Mouse (Mus musculus): Measurements from ENCODE around the gene Gtpbp6.
A peak's percentile ranks its signal among the peaks of the same experiment; 100 is the strongest.
"Not testable (repeated sequence)": the region's sequence is repeated elsewhere in the genome, so short reads cannot be mapped to it uniquely, and the experiment has no call there.

The Gtpbp6 gene

GRCm38 (mm10) chr5:110107581-110108304 lies at the start of gene Gtpbp6:
Gene Gtpbp6 (minus strand): TSS chr5:110108197.
- DNase-seq (ENCODE audit: low spot score in 2 of 2): peak; percentile 91 to 93

GRCm38 (mm10) chr5:110143007-110143406 lies 35.0 kb upstream of the Gtpbp6 start:
- DNase-seq (ENCODE audit: low spot score in 2 of 2): no peak

- DNase-seq (ENCODE audit: low spot score in 2 of 2): no peak
These were observed 34.3 kb upstream of the Gtpbp6 start for GRCm38 (mm10) chr5:110142309-110142708.

GRCm38 (mm10) chr5:110140424-110140823 lies 32.4 kb upstream of the Gtpbp6 start:
- no peak for DNase-seq (ENCODE audit: low spot score in 2 of 2)

GRCm38 (mm10) chr5:110139325-110139724 lies 31.3 kb upstream of the Gtpbp6 start:
- no peak for DNase-seq (ENCODE audit: low spot score in 2 of 2)

- DNase-seq (ENCODE audit: low spot score in 2 of 2): no peak
These were observed 29.8 kb upstream of the Gtpbp6 start for GRCm38 (mm10) chr5:110137816-110138215.

- no peak for DNase-seq (ENCODE audit: low spot score in 2 of 2)
These were observed 28.1 kb upstream of the Gtpbp6 start for GRCm38 (mm10) chr5:110136087-110136464.

- DNase-seq (ENCODE audit: low spot score in 2 of 2): peak; percentile 98 to 100
These were observed 27.5 kb upstream of the Gtpbp6 start, which contains the start of gene Chfr for GRCm38 (mm10) chr5:110135293-110136086. Gene Chfr (plus strand): TSS chr5:110135842.

- not testable (repeated sequence) for DNase-seq (ENCODE audit: low spot score in 2 of 2)
These were observed 14.4 kb upstream of the Gtpbp6 start for GRCm38 (mm10) chr5:110122380-110122779.

- peak; percentile 87 to 89 for DNase-seq (ENCODE audit: low spot score in 2 of 2)
These were observed 2.0 kb upstream of the Gtpbp6 start, which contains the start of gene Zfp605 for GRCm38 (mm10) chr5:110109991-110110441. Gene Zfp605 (plus strand): TSS chr5:110110092.

- DNase-seq (ENCODE audit: low spot score in 2 of 2): no peak
These were observed 270 bp upstream of the Gtpbp6 start for GRCm38 (mm10) chr5:110108305-110108628.

- peak; percentile 33 to 55 for DNase-seq (ENCODE audit: low spot score in 2 of 2)
These were observed 964 bp downstream of the Gtpbp6 start for GRCm38 (mm10) chr5:110106901-110107564.

GRCm38 (mm10) chr5:110106140-110106871 lies 1.7 kb downstream of the Gtpbp6 start:
- DNase-seq (ENCODE audit: low spot score in 2 of 2): peak; percentile 16 to 24

- peak in 1 of 2 experiments; percentile 20 for DNase-seq (ENCODE audit: low spot score in 2 of 2)
These were observed 3.2 kb downstream of the Gtpbp6 start for GRCm38 (mm10) chr5:110104616-110105380.

GRCm38 (mm10) chr5:110103901-110104615 lies 3.9 kb downstream of the Gtpbp6 start:
- peak in 1 of 2 experiments; percentile 18 for DNase-seq (ENCODE audit: low spot score in 2 of 2)

GRCm38 (mm10) chr5:110102853-110103625 lies 5.0 kb downstream of the Gtpbp6 start:
- peak in 1 of 2 experiments; percentile 19 for DNase-seq (ENCODE audit: low spot score in 2 of 2)

GRCm38 (mm10) chr5:110102429-110102828 lies 5.6 kb downstream of the Gtpbp6 start:
- peak in 1 of 2 experiments; percentile 18 for DNase-seq (ENCODE audit: low spot score in 2 of 2)

GRCm38 (mm10) chr5:110101716-110102347 lies 6.2 kb downstream of the Gtpbp6 start:
- peak; percentile 64 to 76 for DNase-seq (ENCODE audit: low spot score in 2 of 2)
